Mouse (Mus musculus): ENCODE results near the gene Gm10340.
A peak's percentile ranks its signal among the peaks of the same experiment; 100 is the strongest.
"Not testable (repeated sequence)": the region's sequence is repeated elsewhere in the genome, so short reads cannot be mapped to it uniquely, and the experiment has no call there.

The Gm10340 gene

GRCm38 (mm10) chr14:3133697-3134096, at the start of gene Gm10340:
TSS of gene Gm10340 (plus strand) at chr14:3133997.
- not testable (repeated sequence) for DNase-seq (ENCODE audit: low spot score)

- peak; percentile 14 for DNase-seq (ENCODE audit: low spot score)
Observed at GRCm38 (mm10) chr14:3116051-3116450, 17.7 kb upstream of the Gm10340 start.

GRCm38 (mm10) chr14:3187955-3188354, 54.2 kb downstream of the Gm10340 start, which contains the start of gene Gm5795:
TSS of gene Gm5795 (plus strand) at chr14:3188255.
- not testable (repeated sequence) for DNase-seq (ENCODE audit: low spot score)
